Mouse (Mus musculus): ENCODE results near the gene Ccdc155. TPM values are rescaled to one million over a fixed set of nuclear protein-coding genes. Genes with fewer than 3 reads are reported as not detected.

The Ccdc155 gene
- polyA plus RNA-seq, 1 experiment from 2014 or later, result 0.43 TPM

DNA sequence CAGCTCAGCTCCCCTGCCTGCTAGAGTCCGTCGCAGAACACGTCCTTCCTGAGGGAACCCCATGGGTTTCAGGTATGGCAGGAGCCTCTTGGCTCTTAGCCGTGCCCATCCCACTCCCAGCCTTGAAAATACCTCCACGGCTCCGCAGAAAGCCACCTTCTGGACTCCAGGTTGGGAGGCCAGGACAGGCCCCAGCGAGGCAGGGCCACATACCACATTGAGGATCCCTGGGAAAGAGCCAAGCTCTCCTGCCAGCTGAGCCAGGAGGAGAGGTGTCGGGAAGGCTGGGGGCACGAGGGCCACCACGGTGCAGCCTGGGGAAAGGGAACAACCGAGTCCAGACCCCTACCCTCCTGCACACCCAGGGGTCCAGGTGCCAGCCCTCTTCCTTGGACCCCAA lies 57.4 kb downstream of the Ccdc155 start:
- no peaks in the 10 kb centered on the region for H3K27me3 ChIP-seq (replicated peaks; ENCODE audit: control insufficient read depth, insufficient read depth, low read length)
- no peak overlapping the region for H3K4me2 ChIP-seq (ENCODE audit: low read length)
- DNase-seq (ENCODE audit: low spot score) (no peak), ATAC-seq (no peak)
- H3K4me3 ChIP-seq (ENCODE audit: low read depth, low read length), result no peak overlapping the region
- 91% methylated on average over 11 of the region's 11 CpGs for WGBS
- H3K4me1 ChIP-seq (ENCODE audit: control insufficient read depth, insufficient read depth, low read length), result 0 out of 2 replicates have a peak, but pooled peaks cover 4% of the 10 kb centered on the region
- H3K9ac ChIP-seq (ENCODE audit: low read length), result no peak overlapping the region
- H3K36me3 ChIP-seq (ENCODE audit: control insufficient read depth, insufficient read depth, low read length), result 0 out of 2 replicates have a peak, but pooled peaks cover 19% of the 10 kb centered on the region
- no peaks in the 10 kb centered on the region for H3K9me3 ChIP-seq (replicated peaks; ENCODE audit: control insufficient read depth, low read length)
- no peak overlapping the region for H3K27ac ChIP-seq (ENCODE audit: low read depth, low read length)

DNA sequence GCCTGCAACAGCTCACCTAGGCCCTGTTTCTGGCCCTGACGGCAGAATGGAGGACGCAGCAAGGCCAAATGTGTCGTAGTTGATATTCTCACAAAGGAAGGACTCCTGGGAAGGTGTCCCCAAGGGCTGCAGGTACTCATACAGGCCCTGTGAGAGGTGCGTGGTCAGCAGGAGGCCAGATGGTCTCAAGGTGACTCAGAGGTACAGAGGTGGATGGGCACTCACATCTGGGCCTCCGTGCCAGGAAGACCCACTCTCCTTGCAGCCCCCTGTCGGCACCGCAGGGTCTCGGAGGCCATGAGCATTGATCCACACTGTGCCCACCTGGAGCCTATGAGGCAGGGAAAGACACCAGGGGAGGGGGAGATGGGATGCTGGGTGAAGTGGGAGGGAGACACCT lies 59.2 kb downstream of the Ccdc155 start:
- no peak overlapping the region for H3K4me3 ChIP-seq (ENCODE audit: low read depth, low read length)
- H3K4me2 ChIP-seq (ENCODE audit: low read length), result no peak overlapping the region
- no peak overlapping the region for H3K9ac ChIP-seq (ENCODE audit: low read length)
- H3K4me1 ChIP-seq (ENCODE audit: control insufficient read depth, insufficient read depth, low read length), result no peaks in the 10 kb centered on the region
- DNase-seq (ENCODE audit: low spot score), result no peak
- H3K27me3 ChIP-seq (replicated peaks; ENCODE audit: control insufficient read depth, insufficient read depth, low read length), result no peaks in the 10 kb centered on the region
- no peak for ATAC-seq
- no peaks in the 10 kb centered on the region for H3K9me3 ChIP-seq (replicated peaks; ENCODE audit: control insufficient read depth, low read length)
- H3K27ac ChIP-seq (ENCODE audit: low read depth, low read length), result no peak overlapping the region
- 93% methylated on average over 8 of the region's 8 CpGs for WGBS
- H3K36me3 ChIP-seq (ENCODE audit: control insufficient read depth, insufficient read depth, low read length), result 0 out of 2 replicates have a peak, but pooled peaks cover 19% of the 10 kb centered on the region

DNA sequence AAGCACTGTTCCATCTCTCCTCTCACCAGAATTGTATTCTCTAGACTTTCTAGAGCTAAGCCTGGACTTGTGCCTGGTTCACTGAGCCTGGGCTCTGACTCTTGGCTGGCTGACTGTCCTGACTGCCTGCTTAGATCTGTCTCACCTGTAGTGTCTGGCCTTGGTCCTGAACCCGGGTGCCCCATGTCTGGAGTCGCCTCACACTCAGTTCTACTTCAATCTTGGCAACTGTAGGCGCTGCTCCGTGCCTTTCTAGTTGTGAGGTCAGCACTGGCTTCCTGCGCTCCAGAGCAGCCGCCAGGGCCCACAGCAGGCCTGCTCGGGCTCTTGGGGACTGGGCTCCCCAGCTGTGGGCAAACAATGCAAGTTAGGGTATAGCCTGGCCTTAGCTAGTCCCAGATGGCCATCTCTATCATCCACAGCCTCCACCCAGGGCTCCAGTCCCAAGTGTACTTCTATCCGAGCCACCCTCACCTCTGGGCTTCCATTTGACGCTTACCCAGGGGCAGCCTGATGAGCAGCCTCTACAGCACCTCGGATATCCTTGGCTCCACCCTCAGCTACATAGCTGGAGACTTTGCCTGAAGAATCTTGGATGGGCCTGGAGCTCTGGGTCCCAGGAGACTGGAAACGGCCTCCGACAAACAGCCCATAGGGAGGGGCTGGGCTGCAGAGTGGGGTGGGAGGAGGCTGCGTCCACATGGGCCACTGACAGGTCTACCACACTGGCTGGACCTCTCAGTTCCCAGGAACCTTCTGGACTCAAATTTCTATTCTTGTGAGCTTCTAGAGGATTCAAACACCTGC lies 60.1 kb downstream of the Ccdc155 start:
- H3K4me1 ChIP-seq (ENCODE audit: control insufficient read depth, insufficient read depth, low read length), result no peaks in the 10 kb centered on the region
- H3K4me3 ChIP-seq (ENCODE audit: low read depth, low read length), result no peak overlapping the region
- no peak overlapping the region for H3K9ac ChIP-seq (ENCODE audit: low read length)
- H3K27ac ChIP-seq (ENCODE audit: low read depth, low read length), result no peak overlapping the region
- DNase-seq (ENCODE audit: low spot score), result no peak
- no peaks in the 10 kb centered on the region for H3K27me3 ChIP-seq (replicated peaks; ENCODE audit: control insufficient read depth, insufficient read depth, low read length)
- WGBS, result 88% methylated on average over 13 of the region's 13 CpGs
- 0 out of 2 replicates have a peak, but pooled peaks cover 19% of the 10 kb centered on the region for H3K36me3 ChIP-seq (ENCODE audit: control insufficient read depth, insufficient read depth, low read length)
- H3K4me2 ChIP-seq (ENCODE audit: low read length), result no peak overlapping the region
- H3K9me3 ChIP-seq (replicated peaks; ENCODE audit: control insufficient read depth, low read length), result no peaks in the 10 kb centered on the region
- no peak for ATAC-seq

DNA sequence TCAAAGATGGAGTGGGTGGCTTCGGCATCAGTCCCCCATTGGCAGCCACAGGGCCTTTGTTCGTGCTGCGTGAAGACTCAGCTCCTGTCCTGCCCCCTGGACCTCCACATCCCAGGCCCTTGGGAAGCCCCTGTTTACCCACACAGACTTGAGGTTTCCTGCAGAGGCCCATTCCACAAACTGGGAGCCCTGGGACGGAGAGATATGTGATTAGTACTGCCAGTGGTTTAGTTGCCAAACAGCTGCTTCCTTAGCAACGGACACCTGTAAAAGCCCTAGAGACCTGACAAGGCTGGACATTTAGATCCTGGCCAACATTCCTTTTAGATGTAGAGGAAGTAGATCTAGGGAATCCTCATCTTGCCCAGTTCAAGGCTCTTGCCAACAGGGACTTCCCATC lies 62.8 kb downstream of the Ccdc155 start:
- Histone ChIP-seq H3K4me1 (ENCODE audit: control insufficient read depth, insufficient read depth, low read length) (no peaks in the 10 kb centered on the region), H3K9me3 (replicated peaks; ENCODE audit: control insufficient read depth, low read length) (no peaks in the 10 kb centered on the region), H3K27ac (ENCODE audit: low read depth, low read length) (no peak overlapping the region), H3K27me3 (replicated peaks; ENCODE audit: control insufficient read depth, insufficient read depth, low read length) (no peaks in the 10 kb centered on the region), H3K4me2 (ENCODE audit: low read length) (no peak overlapping the region), H3K36me3 (ENCODE audit: control insufficient read depth, insufficient read depth, low read length) (0 out of 2 replicates have a peak, but pooled peaks cover 14% of the 10 kb centered on the region), H3K4me3 (ENCODE audit: low read depth, low read length) (no peak overlapping the region), H3K9ac (ENCODE audit: low read length) (no peak overlapping the region)
- no peak for ATAC-seq
- no peak for DNase-seq (ENCODE audit: low spot score)
- WGBS, result 95% methylated on average over 5 of the region's 5 CpGs

DNA sequence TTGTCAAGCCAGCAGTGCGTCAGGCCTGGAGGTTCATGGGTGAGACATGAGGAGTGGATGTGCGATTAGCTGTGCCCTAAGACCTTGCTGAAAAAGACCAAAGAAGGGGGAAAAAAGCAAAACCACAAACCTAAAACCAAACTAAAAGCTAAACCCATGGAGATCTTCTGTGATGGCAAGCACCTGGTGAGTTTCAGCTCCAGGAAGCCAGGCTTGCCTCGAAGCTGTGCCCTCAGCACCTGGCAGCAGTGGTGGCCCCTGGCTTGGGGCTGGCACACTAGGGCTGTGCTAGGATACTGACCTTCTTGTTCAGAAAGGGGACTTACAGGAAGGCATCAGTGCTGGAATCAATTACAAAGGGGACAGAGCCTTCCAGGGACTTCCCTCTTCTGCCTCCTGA lies 63.4 kb downstream of the Ccdc155 start:
- no peak for ATAC-seq
- H3K27ac ChIP-seq (ENCODE audit: low read depth, low read length), result no peak overlapping the region
- no peaks in the 10 kb centered on the region for H3K9me3 ChIP-seq (replicated peaks; ENCODE audit: control insufficient read depth, low read length)
- no peak for DNase-seq (ENCODE audit: low spot score)
- H3K4me3 ChIP-seq (ENCODE audit: low read depth, low read length), result no peak overlapping the region
- H3K36me3 ChIP-seq (ENCODE audit: control insufficient read depth, insufficient read depth, low read length), result 0 out of 2 replicates have a peak, but pooled peaks cover 14% of the 10 kb centered on the region
- no peak overlapping the region for H3K4me2 ChIP-seq (ENCODE audit: low read length)
- H3K27me3 ChIP-seq (replicated peaks; ENCODE audit: control insufficient read depth, insufficient read depth, low read length), result no peaks in the 10 kb centered on the region
- H3K9ac ChIP-seq (ENCODE audit: low read length), result no peak overlapping the region
- 84% methylated on average over 3 of the region's 3 CpGs for WGBS
- no peaks in the 10 kb centered on the region for H3K4me1 ChIP-seq (ENCODE audit: control insufficient read depth, insufficient read depth, low read length)

DNA sequence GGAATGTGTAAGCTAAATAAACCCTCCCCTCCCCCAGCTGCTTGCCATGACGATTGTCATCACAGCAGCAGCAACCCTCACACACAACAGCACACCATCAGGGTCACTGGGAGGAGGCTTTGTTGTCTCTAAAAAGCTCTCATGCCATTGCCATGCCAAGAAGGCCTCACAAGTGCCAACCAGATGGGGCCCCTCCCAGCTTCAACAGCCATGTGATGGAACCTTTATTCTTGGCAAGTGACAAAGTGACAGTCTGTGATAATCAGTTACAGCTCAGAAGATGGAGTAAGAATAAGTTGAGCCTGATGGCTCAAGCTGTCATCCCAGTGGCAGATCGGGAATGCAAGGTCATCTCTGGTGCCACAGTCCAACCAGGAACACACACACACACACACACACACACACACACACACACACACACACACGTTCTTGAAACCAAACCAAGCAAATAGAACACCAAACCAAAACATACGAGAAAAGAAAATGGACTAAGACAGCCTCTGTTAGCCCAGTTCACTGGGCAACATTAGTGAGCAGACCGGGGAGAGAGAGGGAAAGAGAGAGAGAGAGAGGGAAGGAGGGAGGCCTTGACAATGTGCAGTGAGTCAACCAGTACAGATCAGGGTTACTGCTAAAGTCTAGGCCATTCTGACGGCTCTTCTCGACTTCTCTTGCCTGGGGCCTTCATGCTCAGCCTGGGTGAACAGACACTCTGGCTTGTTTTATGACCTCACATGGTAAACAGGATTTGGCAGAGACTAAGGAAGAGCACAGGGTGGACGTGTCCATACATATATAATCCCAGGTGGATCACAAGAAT lies 64.6 kb downstream of the Ccdc155 start:
- H3K4me2 ChIP-seq (ENCODE audit: low read length), result no peak overlapping the region
- ATAC-seq (no peak), DNase-seq (ENCODE audit: low spot score) (peak; percentile 44)
- WGBS, result 80% methylated on average over 8 of the region's 8 CpGs
- H3K9ac ChIP-seq (ENCODE audit: low read length), result no peak overlapping the region
- H3K36me3 ChIP-seq (ENCODE audit: control insufficient read depth, insufficient read depth, low read length), result 0 out of 2 replicates have a peak, but pooled peaks cover 11% of the 10 kb centered on the region
- peak overlapping the region; percentile 44; the same call in 1 of the 2 replicates for H3K27ac ChIP-seq (ENCODE audit: low read depth, low read length)
- 0 out of 2 replicates have a peak, but pooled peaks cover 3% of the 10 kb centered on the region for H3K4me1 ChIP-seq (ENCODE audit: control insufficient read depth, insufficient read depth, low read length)
- H3K9me3 ChIP-seq (replicated peaks; ENCODE audit: control insufficient read depth, low read length), result no peaks in the 10 kb centered on the region
- H3K4me3 ChIP-seq (ENCODE audit: low read depth, low read length), result no peak overlapping the region
- no peaks in the 10 kb centered on the region for H3K27me3 ChIP-seq (replicated peaks; ENCODE audit: control insufficient read depth, insufficient read depth, low read length)

DNA sequence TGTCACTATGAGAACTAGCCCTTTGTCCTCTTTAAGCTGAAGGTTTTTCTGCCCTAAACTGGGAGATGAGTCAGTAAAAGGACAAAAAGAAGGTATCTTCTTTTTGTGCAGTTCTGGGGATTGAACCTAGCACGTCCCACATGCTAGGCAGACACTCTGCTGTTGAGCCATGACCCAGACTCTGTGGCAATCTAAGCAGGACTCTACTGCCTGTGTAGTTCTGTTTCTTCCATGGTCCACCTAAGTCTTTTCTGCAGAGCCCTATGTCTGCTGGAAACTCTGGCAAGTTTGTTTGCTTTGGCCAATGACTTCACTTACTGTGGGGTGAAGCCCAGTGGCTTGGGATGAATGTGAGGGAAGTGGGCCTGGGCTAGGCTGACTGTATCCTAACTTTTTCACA lies 66.3 kb downstream of the Ccdc155 start:
- Histone ChIP-seq H3K27me3 (replicated peaks; ENCODE audit: control insufficient read depth, insufficient read depth, low read length) (no peaks in the 10 kb centered on the region), H3K4me2 (ENCODE audit: low read length) (no peak overlapping the region), H3K36me3 (ENCODE audit: control insufficient read depth, insufficient read depth, low read length) (0 out of 2 replicates have a peak, but pooled peaks cover 3% of the 10 kb centered on the region), H3K4me3 (ENCODE audit: low read depth, low read length) (no peak overlapping the region), H3K27ac (ENCODE audit: low read depth, low read length) (no peak overlapping the region), H3K4me1 (ENCODE audit: control insufficient read depth, insufficient read depth, low read length) (0 out of 2 replicates have a peak, but pooled peaks cover 3% of the 10 kb centered on the region), H3K9ac (ENCODE audit: low read length) (no peak overlapping the region), H3K9me3 (replicated peaks; ENCODE audit: control insufficient read depth, low read length) (peaks cover under 1% of the 10 kb centered on the region; the same call in 1 of the 2 replicates)
- ATAC-seq (no peak), DNase-seq (ENCODE audit: low spot score) (no peak)
- 81% methylated on average over 1 of the region's 1 CpGs for WGBS

DNA sequence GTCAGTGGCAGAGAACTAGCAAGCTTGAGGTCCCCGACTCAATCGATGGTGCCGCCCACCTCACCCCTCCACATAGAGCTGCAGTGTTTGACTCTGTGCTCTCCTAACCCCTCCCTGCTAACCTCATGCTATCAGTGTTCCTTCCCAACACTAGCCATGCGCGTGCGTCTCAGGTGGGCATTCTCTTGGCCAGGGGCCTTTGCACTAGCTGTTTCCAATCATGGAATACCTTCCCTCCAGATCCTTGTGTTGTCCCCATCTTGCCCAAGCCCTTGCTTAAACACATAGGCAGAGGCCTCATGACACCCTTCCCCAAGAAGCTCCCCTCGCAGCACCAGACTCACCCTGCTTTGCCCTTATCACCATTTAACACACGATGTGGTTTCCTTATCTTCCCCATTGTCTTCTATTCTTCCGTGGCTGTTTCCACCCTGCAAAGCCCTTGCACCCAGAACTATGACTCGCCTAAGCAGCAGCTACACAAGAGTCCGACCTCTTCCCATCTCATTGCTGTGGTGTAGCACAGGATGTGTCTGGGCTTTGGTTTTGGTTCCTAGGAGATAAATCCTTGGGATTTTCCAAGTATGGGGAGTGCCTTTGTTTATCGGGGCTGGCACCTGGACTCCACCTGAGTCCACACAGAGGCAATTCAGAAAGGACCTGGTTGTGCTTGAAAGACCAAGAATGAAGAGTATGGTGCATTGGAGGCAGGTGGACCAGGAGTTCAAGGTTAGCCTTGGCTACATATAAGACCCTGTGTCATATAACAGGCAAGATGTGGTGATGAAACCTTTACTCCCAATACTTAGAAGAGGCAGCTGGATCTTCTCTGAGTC lies 67.3 kb downstream of the Ccdc155 start:
- H3K27me3 ChIP-seq (replicated peaks; ENCODE audit: control insufficient read depth, insufficient read depth, low read length), result no peaks in the 10 kb centered on the region
- DNase-seq (ENCODE audit: low spot score), result no peak
- peaks cover 3% of the 10 kb centered on the region; the same call in 1 of the 2 replicates for H3K9me3 ChIP-seq (replicated peaks; ENCODE audit: control insufficient read depth, low read length)
- no peak overlapping the region for H3K4me3 ChIP-seq (ENCODE audit: low read depth, low read length)
- 0 out of 2 replicates have a peak, but pooled peaks cover 3% of the 10 kb centered on the region for H3K4me1 ChIP-seq (ENCODE audit: control insufficient read depth, insufficient read depth, low read length)
- WGBS, result 89% methylated on average over 12 of the region's 12 CpGs
- no peak for ATAC-seq
- no peak overlapping the region for H3K4me2 ChIP-seq (ENCODE audit: low read length)
- no peak overlapping the region for H3K27ac ChIP-seq (ENCODE audit: low read depth, low read length)
- H3K9ac ChIP-seq (ENCODE audit: low read length), result no peak overlapping the region
- H3K36me3 ChIP-seq (ENCODE audit: control insufficient read depth, insufficient read depth, low read length), result 0 out of 2 replicates have a peak, but pooled peaks cover under 1% of the 10 kb centered on the region

Data from forebrain, embryonic 14.5 days (tissue).